Mouse (Mus musculus) heart, embryonic 13.5 days (tissue): ENCODE data around the gene Umodl1. TPM values are rescaled to one million over a fixed set of nuclear protein-coding genes. Genes with fewer than 3 reads are reported as not detected.

Source experiments
- ATAC-seq: fragments of 200-750 bp; cut with Nextera tagmentation; 2 replicates; pipeline ENCODE4 v1.8.0; 2017; ENCODE audit warnings: moderate TSS enrichment; ENCODE audit not compliant: insufficient number of reproducible peaks, low FRiP score, low TSS enrichment; ENCODE audit errors: extremely low read depth
- H3K27ac ChIP-seq: fragments of 300-500 bp; sonication (generic); replicated peaks from 2 replicates; pipeline ENCODE4 v1.5.1; 2015; ENCODE audit warnings: moderate library complexity, mild to moderate bottlenecking, inconsistent platforms
- H3K27me3 ChIP-seq: fragments of 300-500 bp; sonication (generic); replicated peaks from 2 replicates; pipeline ENCODE4 v1.6.1; 2015; ENCODE audit warnings: mild to moderate bottlenecking, inconsistent platforms
- H3K36me3 ChIP-seq: fragments of 300-500 bp; sonication (generic); 2 replicates; pipeline ENCODE4 v1.6.1; 2015; ENCODE audit warnings: mild to moderate bottlenecking, inconsistent platforms
- H3K4me1 ChIP-seq: fragments of 300-500 bp; sonication (generic); 2 replicates; pipeline ENCODE4 v1.6.1; 2015; ENCODE audit warnings: inconsistent platforms
- H3K4me2 ChIP-seq: fragments of 300-500 bp; sonication (generic); 2 replicates; pipeline ENCODE4 v1.6.1; 2015; ENCODE audit warnings: inconsistent platforms, mild to moderate bottlenecking, moderate library complexity
- H3K4me3 ChIP-seq: fragments of 300-500 bp; sonication (generic); 2 replicates; pipeline ENCODE4 v1.5.1; 2015; ENCODE audit warnings: moderate library complexity, mild to moderate bottlenecking, inconsistent platforms
- H3K9ac ChIP-seq: fragments of 300-500 bp; sonication (generic); 2 replicates; pipeline ENCODE4 v1.6.1; 2015; ENCODE audit warnings: inconsistent platforms, mild to moderate bottlenecking, moderate library complexity
- H3K9me3 ChIP-seq: fragments of 300-500 bp; sonication (generic); 2 replicates; pipeline ENCODE4 v1.6.1; 2016; ENCODE audit warnings: inconsistent platforms
- WGBS: fragments of 180-500 bp; shearing (Covaris S2); methylation state at CpG from one replicate; pipeline ENCODE4 v1.1.7; 2015; ENCODE audit warnings: mixed read lengths; 5-methylcytosine and 5-hydroxymethylcytosine counted together
- polyA plus RNA-seq: library from polyadenylated mRNA; unstranded; fragments of >200 nt; fragmentation: Nextera tagmentation; extraction: Ambion mirVana; gene quantifications from 2 replicates; pipeline ENCODE4 v1.2.1, GENCODE M21; 2015

Umodl1 gene
- polyA plus RNA-seq, 1 experiment from 2014 or later, result 0.07 TPM

- no peak for ATAC-seq
- WGBS, result 23% methylated on average over 5 of the region's 5 CpGs
- H3K9me3 ChIP-seq, result no peaks in the 10 kb centered on the region
Measured at GRCm38 (mm10) chr17:31000897-31001296, 46.5 kb downstream of the Umodl1 start.

GRCm38 (mm10) chr17:31002613-31003012, 48.2 kb downstream of the Umodl1 start:
- WGBS, result 69% methylated on average over 5 of the region's 5 CpGs
- H3K4me2 ChIP-seq, result no peak overlapping the region

More at GRCm38 (mm10) chr17:31000897-31001296, 46.5 kb downstream of the Umodl1 start:
- Histone ChIP-seq H3K27ac (no peak overlapping the region), H3K36me3 (no peaks in the 10 kb centered on the region), H3K4me1 (no peaks in the 10 kb centered on the region; the same call in 1 of the 2 replicates), H3K27me3 (peaks cover 8% of the 10 kb centered on the region), H3K4me2 (no peak overlapping the region), H3K4me3 (no peak overlapping the region), H3K9ac (no peak overlapping the region)

GRCm38 (mm10) chr17:31005284-31005683, 50.8 kb downstream of the Umodl1 start:
- H3K9me3 ChIP-seq, result no peaks in the 10 kb centered on the region
- H3K27me3 ChIP-seq, result peaks cover 2% of the 10 kb centered on the region; the same call in 1 of the 2 replicates
- H3K4me2 ChIP-seq, result no peak overlapping the region
- no peak overlapping the region for H3K9ac ChIP-seq
- no peaks in the 10 kb centered on the region for H3K36me3 ChIP-seq
- no peaks in the 10 kb centered on the region; the same call in 1 of the 2 replicates for H3K4me1 ChIP-seq
- no peak overlapping the region for H3K4me3 ChIP-seq
- 75% methylated on average over 2 of the region's 2 CpGs for WGBS
- no peak overlapping the region for H3K27ac ChIP-seq
- ATAC-seq, result no peak

More at GRCm38 (mm10) chr17:31002613-31003012, 48.2 kb downstream of the Umodl1 start:
- no peak overlapping the region for H3K4me3 ChIP-seq
- H3K27me3 ChIP-seq, result peaks cover 8% of the 10 kb centered on the region
- ATAC-seq, result no peak
- no peak overlapping the region for H3K27ac ChIP-seq
- no peak overlapping the region for H3K9ac ChIP-seq
- H3K36me3 ChIP-seq, result no peaks in the 10 kb centered on the region
- no peaks in the 10 kb centered on the region for H3K9me3 ChIP-seq
- no peaks in the 10 kb centered on the region; the same call in 1 of the 2 replicates for H3K4me1 ChIP-seq

- H3K4me2 ChIP-seq, result no peak overlapping the region
- WGBS, result 62% methylated on average over 3 of the region's 3 CpGs
- H3K27ac ChIP-seq, result no peak overlapping the region
Measured at GRCm38 (mm10) chr17:31007357-31007756, 52.9 kb downstream of the Umodl1 start.

GRCm38 (mm10) chr17:31008416-31008815, 54.0 kb downstream of the Umodl1 start:
- Histone ChIP-seq H3K9me3 (no peaks in the 10 kb centered on the region), H3K27me3 (peaks cover 2% of the 10 kb centered on the region; the same call in 1 of the 2 replicates), H3K36me3 (no peaks in the 10 kb centered on the region), H3K4me3 (no peak overlapping the region), H3K4me2 (no peak overlapping the region), H3K4me1 (no peaks in the 10 kb centered on the region), H3K27ac (no peak overlapping the region), H3K9ac (no peak overlapping the region)
- no peak for ATAC-seq
- WGBS, result 75% methylated on average over 8 of the region's 8 CpGs

More at GRCm38 (mm10) chr17:31007357-31007756, 52.9 kb downstream of the Umodl1 start:
- Histone ChIP-seq H3K4me3 (no peak overlapping the region), H3K36me3 (no peaks in the 10 kb centered on the region), H3K4me1 (no peaks in the 10 kb centered on the region), H3K27me3 (peaks cover 2% of the 10 kb centered on the region; the same call in 1 of the 2 replicates), H3K9ac (no peak overlapping the region), H3K9me3 (no peaks in the 10 kb centered on the region)
- no peak for ATAC-seq

GRCm38 (mm10) chr17:31011551-31012394, 57.3 kb downstream of the Umodl1 start:
- WGBS, result 31% methylated on average over 9 of the region's 9 CpGs

GRCm38 (mm10) chr17:31018267-31018666, 63.8 kb downstream of the Umodl1 start:
- WGBS, result 55% methylated on average over 4 of the region's 4 CpGs
- peaks cover 11% of the 10 kb centered on the region; the same call in 1 of the 2 replicates for H3K9me3 ChIP-seq

More at GRCm38 (mm10) chr17:31011551-31012394, 57.3 kb downstream of the Umodl1 start:
- no peak for ATAC-seq
- no peaks in the 10 kb centered on the region for H3K4me1 ChIP-seq
- H3K9me3 ChIP-seq, result peaks cover 8% of the 10 kb centered on the region; the same call in 1 of the 2 replicates
- H3K27ac ChIP-seq, result no peak overlapping the region
- H3K4me3 ChIP-seq, result no peak overlapping the region
- H3K27me3 ChIP-seq, result peaks cover 2% of the 10 kb centered on the region; the same call in 1 of the 2 replicates
- H3K36me3 ChIP-seq, result no peaks in the 10 kb centered on the region
- no peak overlapping the region for H3K9ac ChIP-seq
- H3K4me2 ChIP-seq, result no peak overlapping the region

GRCm38 (mm10) chr17:31019505-31019904, 65.1 kb downstream of the Umodl1 start:
- Histone ChIP-seq H3K9me3 (peaks cover 11% of the 10 kb centered on the region; the same call in 1 of the 2 replicates), H3K27ac (no peak overlapping the region), H3K4me1 (peaks cover 9% of the 10 kb centered on the region), H3K36me3 (no peaks in the 10 kb centered on the region), H3K27me3 (no peaks in the 10 kb centered on the region), H3K4me3 (no peak overlapping the region), H3K4me2 (no peak overlapping the region), H3K9ac (no peak overlapping the region)
- 2% methylated on average over 2 of the region's 2 CpGs for WGBS
- no peak for ATAC-seq

More at GRCm38 (mm10) chr17:31018267-31018666, 63.8 kb downstream of the Umodl1 start:
- Histone ChIP-seq H3K4me3 (no peak overlapping the region), H3K4me1 (peaks cover 9% of the 10 kb centered on the region), H3K4me2 (no peak overlapping the region), H3K27me3 (no peaks in the 10 kb centered on the region), H3K27ac (no peak overlapping the region), H3K36me3 (no peaks in the 10 kb centered on the region), H3K9ac (no peak overlapping the region)
- no peak for ATAC-seq

GRCm38 (mm10) chr17:31020078-31020477, 65.6 kb downstream of the Umodl1 start:
- no peaks in the 10 kb centered on the region for H3K36me3 ChIP-seq
- ATAC-seq, result no peak
- WGBS, result 51% methylated on average over 2 of the region's 2 CpGs
- no peak overlapping the region for H3K9ac ChIP-seq
- H3K27ac ChIP-seq, result no peak overlapping the region
- H3K9me3 ChIP-seq, result peaks cover 11% of the 10 kb centered on the region; the same call in 1 of the 2 replicates
- H3K4me1 ChIP-seq, result peaks cover 9% of the 10 kb centered on the region
- no peak overlapping the region for H3K4me3 ChIP-seq
- H3K4me2 ChIP-seq, result no peak overlapping the region
- no peaks in the 10 kb centered on the region for H3K27me3 ChIP-seq

- Histone ChIP-seq H3K4me2 (no peak overlapping the region), H3K36me3 (no peaks in the 10 kb centered on the region), H3K27ac (no peak overlapping the region), H3K4me1 (peaks cover 9% of the 10 kb centered on the region), H3K9ac (no peak overlapping the region), H3K27me3 (no peaks in the 10 kb centered on the region), H3K4me3 (no peak overlapping the region), H3K9me3 (peaks cover 7% of the 10 kb centered on the region; the same call in 1 of the 2 replicates)
- WGBS, result 80% methylated on average over 8 of the region's 8 CpGs
- ATAC-seq, result no peak
Measured at GRCm38 (mm10) chr17:31021276-31021675, 66.8 kb downstream of the Umodl1 start.

GRCm38 (mm10) chr17:31024125-31024781, 69.8 kb downstream of the Umodl1 start:
- no peak overlapping the region for H3K9ac ChIP-seq
- H3K4me3 ChIP-seq, result no peak overlapping the region
- WGBS, result 53% methylated on average over 7 of the region's 7 CpGs
- no peak for ATAC-seq
- H3K9me3 ChIP-seq, result no peaks in the 10 kb centered on the region
- no peak overlapping the region for H3K27ac ChIP-seq
- H3K4me1 ChIP-seq, result peaks cover 9% of the 10 kb centered on the region
- H3K4me2 ChIP-seq, result no peak overlapping the region
- no peaks in the 10 kb centered on the region for H3K27me3 ChIP-seq
- no peaks in the 10 kb centered on the region for H3K36me3 ChIP-seq
